Mouse (Mus musculus): ENCODE data around the gene Cenpf. TPM values are rescaled to one million over a fixed set of nuclear protein-coding genes. Genes with fewer than 3 reads are reported as not detected.

Cenpf gene
- polyA plus RNA-seq, 1 experiment from 2014 or later, result 63.9 TPM

DNA sequence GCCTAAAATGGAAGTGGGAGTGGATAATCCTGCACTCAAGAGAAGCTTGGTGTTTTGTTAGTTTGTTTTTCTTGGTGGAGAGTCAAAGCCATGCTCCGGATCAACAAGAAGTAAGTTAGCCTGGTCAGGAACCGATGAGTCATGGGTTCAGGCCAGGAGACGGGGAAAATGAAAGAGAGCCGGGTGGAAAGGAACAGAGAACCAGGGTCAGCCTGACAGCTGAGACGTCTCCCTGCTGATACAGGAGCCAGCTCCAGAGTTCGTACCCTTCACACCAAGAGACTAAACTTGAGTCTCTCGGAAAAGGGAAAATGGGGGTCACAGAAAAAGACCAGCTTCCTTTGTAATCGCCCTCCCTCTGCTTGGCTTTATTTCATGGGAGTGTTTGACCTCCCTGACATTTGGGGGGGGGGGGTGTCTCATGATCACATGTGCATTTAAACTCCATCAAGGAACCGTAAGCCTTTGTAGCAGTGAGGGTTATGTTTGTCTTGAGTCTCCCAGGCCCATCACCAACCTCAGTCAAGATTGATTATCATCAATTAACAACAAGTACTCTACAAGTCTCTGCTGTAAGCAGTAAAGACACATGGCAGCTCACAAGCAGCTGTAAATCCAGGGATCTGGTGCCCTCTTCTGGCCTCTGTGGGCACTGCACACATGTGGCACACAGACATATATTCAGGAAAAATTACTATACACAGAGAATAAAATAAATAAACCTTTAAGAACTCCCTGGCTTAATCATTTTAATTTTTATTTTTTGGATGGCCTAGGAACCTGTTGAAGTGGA is 59.7 kb downstream of the Cenpf start:
- H3K9me3 ChIP-seq (ENCODE audit: control insufficient read depth, low read length), result no peaks in the 10 kb centered on the region
- H3K4me2 ChIP-seq (ENCODE audit: low read length), result no peak overlapping the region
- no peak for ATAC-seq (ENCODE audit: insufficient number of reproducible peaks, insufficient read depth, low FRiP score, low read depth)
- H3K4me1 ChIP-seq (ENCODE audit: control insufficient read depth in 2 of 2, insufficient read depth in 2 of 2, low read length in 2 of 2), result no peaks in the 10 kb centered on the region
- no peaks in the 10 kb centered on the region for H3K27me3 ChIP-seq (ENCODE audit: control insufficient read depth, insufficient read depth, low read length)
- H3K36me3 ChIP-seq (ENCODE audit: control insufficient read depth, insufficient read depth, low read length), result no peaks in the 10 kb centered on the region
- no peak overlapping the region for H3K9ac ChIP-seq (ENCODE audit: low read length)
- WGBS, result 50% methylated on average over 9 of the region's 9 CpGs
- no peak overlapping the region for H3K4me3 ChIP-seq (ENCODE audit: control insufficient read depth in 1 of 2, insufficient read depth in 1 of 2, low read depth in 1 of 2, low read length in 2 of 2)
- no peak overlapping the region for H3K27ac ChIP-seq (replicated peaks in 1 of 2; ENCODE audit: control insufficient read depth in 1 of 2, insufficient read depth in 1 of 2, low read depth in 2 of 2, low read length in 2 of 2)

DNA sequence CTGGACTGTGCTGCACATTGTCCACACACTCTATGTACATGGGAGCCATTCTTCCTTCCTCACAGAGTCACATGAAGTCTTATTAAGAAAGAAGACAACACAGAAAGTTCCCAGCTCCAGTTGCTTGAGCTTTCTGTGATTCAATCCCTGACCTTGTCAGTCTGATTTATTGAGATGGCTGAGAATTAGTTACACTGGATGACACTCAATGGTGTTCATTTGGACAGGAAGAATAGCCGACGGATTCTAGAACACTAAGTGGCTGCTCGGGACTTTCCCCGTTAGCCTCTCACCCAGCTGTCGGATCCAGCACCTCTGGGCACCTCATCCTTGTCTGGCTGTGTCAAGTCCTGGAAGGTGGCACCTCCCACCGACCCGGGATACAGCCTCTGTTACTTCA is 63.1 kb downstream of the Cenpf start:
- no peaks in the 10 kb centered on the region for H3K36me3 ChIP-seq (ENCODE audit: control insufficient read depth, insufficient read depth, low read length)
- no peak for ATAC-seq (ENCODE audit: insufficient number of reproducible peaks, insufficient read depth, low FRiP score, low read depth)
- no peak overlapping the region for H3K4me2 ChIP-seq (ENCODE audit: low read length)
- H3K27ac ChIP-seq (replicated peaks in 1 of 2; ENCODE audit: control insufficient read depth in 1 of 2, insufficient read depth in 1 of 2, low read depth in 2 of 2, low read length in 2 of 2), result no peak overlapping the region
- no peaks in the 10 kb centered on the region for H3K27me3 ChIP-seq (ENCODE audit: control insufficient read depth, insufficient read depth, low read length)
- H3K4me3 ChIP-seq (ENCODE audit: control insufficient read depth in 1 of 2, insufficient read depth in 1 of 2, low read depth in 1 of 2, low read length in 2 of 2), result no peak overlapping the region
- H3K9me3 ChIP-seq (ENCODE audit: control insufficient read depth, low read length), result no peaks in the 10 kb centered on the region
- WGBS, result 91% methylated on average over 7 of the region's 7 CpGs
- H3K9ac ChIP-seq (ENCODE audit: low read length), result no peak overlapping the region
- no peaks in the 10 kb centered on the region for H3K4me1 ChIP-seq (ENCODE audit: control insufficient read depth in 2 of 2, insufficient read depth in 2 of 2, low read length in 2 of 2)

DNA sequence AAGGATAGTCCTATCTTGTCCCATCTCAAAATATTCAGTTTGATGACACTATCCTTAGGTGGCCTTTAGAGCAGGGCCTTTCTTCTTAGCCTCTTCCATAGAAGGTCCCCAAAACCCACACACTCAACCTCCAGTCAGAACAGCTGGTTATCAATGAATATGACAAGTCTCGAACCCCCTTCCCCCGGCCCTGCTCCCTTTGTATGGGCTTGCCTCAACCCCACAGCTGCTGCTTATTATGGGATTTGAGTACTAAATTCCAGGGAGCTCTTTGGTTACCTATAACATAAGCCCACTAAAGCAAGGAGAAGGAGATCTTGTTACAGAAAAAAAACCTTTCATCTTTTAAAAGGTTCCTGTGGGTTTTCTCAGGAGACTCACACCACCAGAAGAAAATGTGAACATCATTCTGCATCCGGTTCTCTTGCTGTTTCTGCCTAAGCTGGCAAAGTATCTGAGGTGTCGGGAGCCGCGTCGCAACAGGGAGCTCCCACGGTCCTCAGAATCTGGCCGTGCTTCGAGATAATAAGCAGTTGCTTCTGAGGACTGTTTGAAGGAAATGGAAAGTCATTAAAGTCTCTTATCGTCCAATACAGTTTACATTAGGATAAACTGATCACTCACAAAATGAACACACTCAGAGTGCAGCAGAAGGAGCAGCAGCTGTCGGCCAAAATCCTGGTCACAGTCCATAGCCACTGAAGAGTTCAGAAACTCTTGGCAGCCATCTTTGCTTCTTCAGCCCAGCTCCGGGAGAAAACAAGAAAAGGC is 68.7 kb downstream of the Cenpf start:
- Histone ChIP-seq H3K4me2 (ENCODE audit: low read length) (no peak overlapping the region), H3K4me1 (ENCODE audit: control insufficient read depth in 2 of 2, insufficient read depth in 2 of 2, low read length in 2 of 2) (no peaks in the 10 kb centered on the region), H3K27ac (replicated peaks in 1 of 2; ENCODE audit: control insufficient read depth in 1 of 2, insufficient read depth in 1 of 2, low read depth in 2 of 2, low read length in 2 of 2) (no peak overlapping the region), H3K9me3 (ENCODE audit: control insufficient read depth, low read length) (no peaks in the 10 kb centered on the region), H3K4me3 (ENCODE audit: control insufficient read depth in 1 of 2, insufficient read depth in 1 of 2, low read depth in 1 of 2, low read length in 2 of 2) (no peak overlapping the region), H3K36me3 (ENCODE audit: control insufficient read depth, insufficient read depth, low read length) (no peaks in the 10 kb centered on the region), H3K9ac (ENCODE audit: low read length) (no peak overlapping the region), H3K27me3 (ENCODE audit: control insufficient read depth, insufficient read depth, low read length) (no peaks in the 10 kb centered on the region)
- no peak for ATAC-seq (ENCODE audit: insufficient number of reproducible peaks, insufficient read depth, low FRiP score, low read depth)
- 52% methylated on average over 13 of the region's 13 CpGs for WGBS

DNA sequence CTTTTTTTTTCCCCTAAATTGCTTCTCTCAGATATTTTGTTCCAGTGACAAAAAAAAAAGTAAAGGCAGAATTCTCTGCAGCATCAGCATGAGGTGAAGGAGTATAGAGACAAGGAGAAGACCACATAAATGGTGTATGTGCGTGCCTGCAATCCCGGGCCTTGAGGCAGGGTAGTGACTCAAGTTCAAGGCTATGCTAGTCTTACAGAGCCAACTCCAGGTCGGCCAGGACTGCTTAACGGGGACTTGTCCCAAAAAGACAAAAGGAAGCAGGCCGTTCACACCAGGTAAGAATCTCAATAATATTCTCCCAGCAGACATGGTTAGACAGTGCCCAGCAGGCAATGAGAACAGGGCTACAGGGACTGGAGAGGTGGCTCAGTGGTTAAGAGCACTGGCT is 70.5 kb downstream of the Cenpf start:
- Histone ChIP-seq H3K27me3 (ENCODE audit: control insufficient read depth, insufficient read depth, low read length) (no peaks in the 10 kb centered on the region), H3K4me3 (ENCODE audit: control insufficient read depth in 1 of 2, insufficient read depth in 1 of 2, low read depth in 1 of 2, low read length in 2 of 2) (no peak overlapping the region), H3K9me3 (ENCODE audit: control insufficient read depth, low read length) (no peaks in the 10 kb centered on the region), H3K9ac (ENCODE audit: low read length) (no peak overlapping the region), H3K4me2 (ENCODE audit: low read length) (no peak overlapping the region), H3K4me1 (ENCODE audit: control insufficient read depth in 2 of 2, insufficient read depth in 2 of 2, low read length in 2 of 2) (no peaks in the 10 kb centered on the region), H3K36me3 (ENCODE audit: control insufficient read depth, insufficient read depth, low read length) (no peaks in the 10 kb centered on the region), H3K27ac (replicated peaks in 1 of 2; ENCODE audit: control insufficient read depth in 1 of 2, insufficient read depth in 1 of 2, low read depth in 2 of 2, low read length in 2 of 2) (no peak overlapping the region)
- WGBS, result 87% methylated on average over 5 of the region's 5 CpGs
- no peak for ATAC-seq (ENCODE audit: insufficient number of reproducible peaks, insufficient read depth, low FRiP score, low read depth)

DNA sequence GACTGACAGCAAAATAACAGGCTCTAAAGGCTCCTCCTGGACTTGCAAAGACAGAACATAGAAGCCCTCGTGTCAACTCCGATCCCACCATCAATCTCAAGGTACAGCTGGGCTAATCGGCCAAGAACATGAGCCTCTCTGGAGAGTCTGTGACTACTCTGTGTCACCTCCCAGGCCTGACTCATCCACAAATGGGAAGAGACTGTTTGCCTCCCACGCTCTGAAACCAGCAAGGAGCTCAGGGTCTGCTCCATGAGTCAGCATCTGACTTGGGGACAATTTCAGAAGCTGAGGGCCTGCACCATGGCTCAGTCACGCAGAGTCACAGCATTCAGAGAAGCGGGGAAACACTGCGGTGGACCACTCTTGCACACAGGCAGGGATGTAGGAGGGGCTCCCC is 72.6 kb downstream of the Cenpf start:
- H3K4me1 ChIP-seq (ENCODE audit: control insufficient read depth in 2 of 2, insufficient read depth in 2 of 2, low read length in 2 of 2), result no peaks in the 10 kb centered on the region

DNA sequence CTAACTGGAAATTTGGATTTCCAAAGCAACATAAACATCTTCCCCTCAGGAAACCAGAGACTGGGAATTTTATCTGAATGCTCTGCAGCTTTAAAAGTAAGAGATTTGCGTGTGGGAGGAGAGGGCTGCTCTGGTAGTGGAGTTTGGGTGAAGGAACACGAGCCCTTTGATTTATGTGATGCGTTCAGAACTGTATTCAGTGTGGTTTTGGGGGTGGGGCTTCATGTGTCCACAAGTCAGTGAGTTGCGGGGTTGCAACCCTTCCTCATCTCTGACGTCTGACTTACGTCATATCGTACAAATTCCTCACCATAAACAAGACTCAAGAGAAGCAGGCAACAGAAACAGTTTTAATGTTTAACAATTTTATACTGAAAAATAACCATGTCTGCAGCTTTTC is 74.8 kb downstream of the Cenpf start:
- Histone ChIP-seq H3K9ac (ENCODE audit: low read length) (no peak overlapping the region), H3K27me3 (ENCODE audit: control insufficient read depth, insufficient read depth, low read length) (no peaks in the 10 kb centered on the region), H3K4me1 (ENCODE audit: control insufficient read depth in 2 of 2, insufficient read depth in 2 of 2, low read length in 2 of 2) (no peaks in the 10 kb centered on the region), H3K27ac (replicated peaks in 1 of 2; ENCODE audit: control insufficient read depth in 1 of 2, insufficient read depth in 1 of 2, low read depth in 2 of 2, low read length in 2 of 2) (no peak overlapping the region), H3K9me3 (ENCODE audit: control insufficient read depth, low read length) (no peaks in the 10 kb centered on the region), H3K36me3 (ENCODE audit: control insufficient read depth, insufficient read depth, low read length) (no peaks in the 10 kb centered on the region), H3K4me3 (ENCODE audit: control insufficient read depth in 1 of 2, insufficient read depth in 1 of 2, low read depth in 1 of 2, low read length in 2 of 2) (no peak overlapping the region), H3K4me2 (ENCODE audit: low read length) (no peak overlapping the region)
- no peak for ATAC-seq (ENCODE audit: insufficient number of reproducible peaks, insufficient read depth, low FRiP score, low read depth)
- 55% methylated on average over 7 of the region's 7 CpGs for WGBS

More for the DNA sequence above, 72.6 kb downstream of the Cenpf start:
- no peaks in the 10 kb centered on the region for H3K36me3 ChIP-seq (ENCODE audit: control insufficient read depth, insufficient read depth, low read length)
- H3K27me3 ChIP-seq (ENCODE audit: control insufficient read depth, insufficient read depth, low read length), result no peaks in the 10 kb centered on the region
- WGBS, result 76% methylated on average over 7 of the region's 7 CpGs
- H3K4me3 ChIP-seq (ENCODE audit: control insufficient read depth in 1 of 2, insufficient read depth in 1 of 2, low read depth in 1 of 2, low read length in 2 of 2), result no peak overlapping the region
- no peak overlapping the region for H3K27ac ChIP-seq (replicated peaks in 1 of 2; ENCODE audit: control insufficient read depth in 1 of 2, insufficient read depth in 1 of 2, low read depth in 2 of 2, low read length in 2 of 2)
- no peak overlapping the region for H3K4me2 ChIP-seq (ENCODE audit: low read length)
- H3K9ac ChIP-seq (ENCODE audit: low read length), result no peak overlapping the region
- no peak for ATAC-seq (ENCODE audit: insufficient number of reproducible peaks, insufficient read depth, low FRiP score, low read depth)
- no peaks in the 10 kb centered on the region for H3K9me3 ChIP-seq (ENCODE audit: control insufficient read depth, low read length)

DNA sequence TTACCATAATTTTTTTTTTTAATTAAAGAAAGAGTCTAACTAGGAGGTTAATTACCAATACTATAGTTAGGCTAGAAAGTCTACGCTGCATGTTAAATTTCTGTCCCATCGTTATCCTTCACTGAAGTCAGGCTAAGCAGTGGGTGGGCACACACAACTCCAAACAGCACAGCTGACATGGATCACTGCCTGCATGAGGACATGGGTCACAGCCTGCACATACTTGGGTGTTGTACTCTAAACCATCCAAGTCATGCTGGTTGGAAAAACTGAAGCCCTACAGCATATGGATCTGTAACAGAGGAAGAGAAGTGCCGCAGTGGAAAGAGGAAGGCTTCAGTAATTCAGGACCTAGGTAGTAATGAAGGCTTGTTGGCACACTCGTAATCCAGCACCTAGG is 76.1 kb downstream of the Cenpf start:
- WGBS, result 83% methylated on average over 4 of the region's 4 CpGs
- H3K36me3 ChIP-seq (ENCODE audit: control insufficient read depth, insufficient read depth, low read length), result no peaks in the 10 kb centered on the region
- H3K4me2 ChIP-seq (ENCODE audit: low read length), result no peak overlapping the region
- H3K27me3 ChIP-seq (ENCODE audit: control insufficient read depth, insufficient read depth, low read length), result no peaks in the 10 kb centered on the region
- no peak for ATAC-seq (ENCODE audit: insufficient number of reproducible peaks, insufficient read depth, low FRiP score, low read depth)
- no peak overlapping the region for H3K27ac ChIP-seq (replicated peaks in 1 of 2; ENCODE audit: control insufficient read depth in 1 of 2, insufficient read depth in 1 of 2, low read depth in 2 of 2, low read length in 2 of 2)
- H3K9ac ChIP-seq (ENCODE audit: low read length), result no peak overlapping the region
- H3K4me3 ChIP-seq (ENCODE audit: control insufficient read depth in 1 of 2, insufficient read depth in 1 of 2, low read depth in 1 of 2, low read length in 2 of 2), result no peak overlapping the region
- no peaks in the 10 kb centered on the region for H3K4me1 ChIP-seq (ENCODE audit: control insufficient read depth in 2 of 2, insufficient read depth in 2 of 2, low read length in 2 of 2)
- H3K9me3 ChIP-seq (ENCODE audit: control insufficient read depth, low read length), result no peaks in the 10 kb centered on the region
